Mouse (Mus musculus): ENCODE measurements at regions not wholly inside any gene's neighbourhood (a gene's known extent, or its start where the extent isn't known, plus 50 kb on each side); places are given as distances from the start of the nearest gene placed in this dataset.

GRCm38 (mm10) chr17:15208808-15209173 lies 167.5 kb upstream of the Gm3448 start:
- WGBS = 47% methylated on average over 3 of the region's 3 CpGs
- no peak for ATAC-seq (ENCODE audit: insufficient number of reproducible peaks, insufficient read depth, low FRiP score, low TSS enrichment)
- Histone ChIP-seq H3K4me2 (replicated peaks) (peak overlapping the region; percentile 54), H3K9me3 (no peaks in the 10 kb centered on the region), H3K27ac (no peak overlapping the region), H3K4me3 (peak overlapping the region; percentile 26), H3K9ac (no peak overlapping the region), H3K36me3 (no peaks in the 10 kb centered on the region), H3K27me3 (no peaks in the 10 kb centered on the region), H3K4me1 (peaks cover 16% of the 10 kb centered on the region)

DNA sequence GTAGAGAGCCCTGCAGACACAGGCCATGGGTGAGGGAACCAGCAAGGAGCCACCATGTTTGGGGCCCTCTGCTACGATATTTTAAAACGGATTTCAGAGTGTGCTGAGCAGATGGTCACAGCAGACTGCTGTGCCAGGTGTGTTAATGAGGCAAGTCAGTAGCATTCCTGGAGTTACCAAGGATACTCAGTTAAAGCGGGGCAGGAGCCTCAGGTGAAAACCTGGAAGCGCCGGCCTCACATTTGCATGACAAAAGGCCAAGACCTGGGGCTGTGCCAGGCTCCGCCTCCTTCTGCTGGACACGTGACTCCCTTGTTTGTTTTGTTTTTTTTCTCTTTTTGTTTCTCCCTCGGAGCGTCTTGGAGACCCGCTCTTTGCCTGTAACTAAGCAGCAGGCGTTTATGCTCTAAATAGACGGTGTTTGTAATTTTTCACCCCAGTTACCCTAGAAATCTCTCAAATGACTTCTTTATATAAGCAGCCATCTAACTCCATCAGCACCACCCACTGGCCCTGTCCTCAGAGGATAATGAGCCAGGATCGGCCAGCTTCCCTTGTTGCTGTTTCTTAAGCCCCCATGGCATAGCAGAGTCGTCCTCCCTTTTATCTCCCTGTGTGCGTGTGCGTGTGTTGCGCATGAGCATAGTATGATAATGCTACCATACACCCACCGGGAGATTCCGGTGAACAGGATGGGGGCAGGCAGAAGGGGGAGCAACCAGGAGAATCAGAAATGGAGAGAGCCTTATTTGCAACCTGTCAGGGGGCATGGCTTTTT lies 166.9 kb upstream of the Gm3448 start:
- H3K9me3 ChIP-seq = no peaks in the 10 kb centered on the region
- H3K27ac ChIP-seq = 0 out of 2 replicates have a peak overlapping the region, but pooled peaks have one; percentile 25
- peak overlapping the region; percentile 26 for H3K4me3 ChIP-seq
- peak overlapping the region; percentile 27 for H3K9ac ChIP-seq
- peak overlapping the region; percentile 54 for H3K4me2 ChIP-seq (replicated peaks)
- peak; percentile 75 for ATAC-seq (ENCODE audit: insufficient number of reproducible peaks, insufficient read depth, low FRiP score, low TSS enrichment)
- H3K36me3 ChIP-seq = no peaks in the 10 kb centered on the region
- H3K27me3 ChIP-seq = no peaks in the 10 kb centered on the region
- WGBS = 4% methylated on average over 19 of the region's 19 CpGs
- H3K4me1 ChIP-seq = peaks cover 16% of the 10 kb centered on the region

DNA sequence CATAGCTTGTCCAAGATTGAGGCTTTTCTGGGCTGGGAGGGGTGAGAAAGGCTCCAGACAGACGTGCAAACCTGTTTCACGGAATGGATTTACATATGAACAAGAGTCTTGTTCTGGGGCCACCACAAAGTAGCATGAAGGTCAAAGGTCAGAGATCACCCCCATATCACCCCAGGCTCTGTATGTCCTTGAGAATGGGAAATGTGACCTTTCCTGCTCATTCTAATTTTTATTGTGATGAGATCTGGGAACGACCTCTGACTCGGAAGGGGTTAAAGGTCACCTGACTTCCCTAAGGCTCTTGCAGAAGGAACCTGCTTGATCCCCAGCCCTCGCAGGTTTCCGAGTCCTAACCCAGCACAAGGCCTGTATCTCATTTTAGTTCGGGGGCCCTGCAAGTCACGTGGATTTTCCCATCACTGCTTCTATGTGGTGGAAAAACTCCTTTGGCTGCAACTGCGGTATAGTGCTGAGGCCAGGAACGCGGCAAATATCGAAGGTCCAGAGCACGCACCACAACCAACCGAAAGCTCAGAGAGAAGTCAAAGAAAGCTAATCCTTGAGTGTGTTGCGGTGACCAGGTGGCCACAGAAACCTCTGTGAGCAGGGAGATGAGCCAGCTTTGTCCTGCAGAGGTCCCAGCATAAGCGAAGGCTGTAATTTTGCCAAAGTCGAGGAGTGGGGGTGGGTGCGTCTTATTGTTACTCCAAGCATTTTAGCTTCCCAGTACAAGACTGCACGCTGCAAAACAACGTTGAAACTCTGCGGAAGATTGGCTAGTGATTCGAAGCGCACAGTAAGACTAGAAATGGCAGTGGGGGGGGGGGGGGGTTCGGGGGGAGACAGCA lies 166.1 kb upstream of the Gm3448 start:
- Histone ChIP-seq H3K4me1 (peaks cover 16% of the 10 kb centered on the region), H3K27me3 (no peaks in the 10 kb centered on the region), H3K4me3 (peak overlapping the region; percentile 26), H3K36me3 (no peaks in the 10 kb centered on the region), H3K27ac (0 out of 2 replicates have a peak overlapping the region, but pooled peaks have one; percentile 25), H3K4me2 (replicated peaks) (peak overlapping the region; percentile 54), H3K9ac (peak overlapping the region; percentile 27), H3K9me3 (no peaks in the 10 kb centered on the region)
- WGBS = 15% methylated on average over 23 of the region's 24 CpGs
- ATAC-seq (ENCODE audit: insufficient number of reproducible peaks, insufficient read depth, low FRiP score, low TSS enrichment) = 0 out of 2 replicates have a peak, but pooled peaks have one; percentile 36

DNA sequence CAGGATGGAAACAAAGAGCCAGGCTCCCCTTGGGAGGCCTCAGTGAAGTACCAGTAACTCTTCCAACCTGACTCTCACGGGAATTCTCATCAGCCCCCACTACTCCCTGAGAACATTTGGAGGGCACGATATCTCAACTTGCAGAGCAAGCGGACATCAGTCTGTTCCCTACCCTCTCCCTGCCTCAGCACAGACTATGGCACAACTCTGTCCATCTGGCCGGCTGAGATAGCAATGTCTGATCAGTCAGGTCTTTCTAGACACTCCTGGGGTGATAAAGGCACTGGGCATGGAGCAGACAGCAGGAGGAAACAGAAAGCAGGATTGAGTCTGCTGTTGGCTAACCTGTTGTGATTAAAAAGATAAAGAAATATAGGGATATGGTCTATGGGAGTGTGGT lies 164.5 kb upstream of the Gm3448 start:
- no peak overlapping the region for H3K4me3 ChIP-seq
- no peaks in the 10 kb centered on the region for H3K36me3 ChIP-seq
- no peak overlapping the region for H3K9ac ChIP-seq
- H3K4me1 ChIP-seq = peaks cover 16% of the 10 kb centered on the region
- no peaks in the 10 kb centered on the region for H3K27me3 ChIP-seq
- ATAC-seq (ENCODE audit: insufficient number of reproducible peaks, insufficient read depth, low FRiP score, low TSS enrichment) = no peak
- WGBS = 65% methylated on average over 4 of the region's 4 CpGs
- no peak overlapping the region for H3K4me2 ChIP-seq (replicated peaks)
- no peak overlapping the region for H3K27ac ChIP-seq
- no peaks in the 10 kb centered on the region for H3K9me3 ChIP-seq

DNA sequence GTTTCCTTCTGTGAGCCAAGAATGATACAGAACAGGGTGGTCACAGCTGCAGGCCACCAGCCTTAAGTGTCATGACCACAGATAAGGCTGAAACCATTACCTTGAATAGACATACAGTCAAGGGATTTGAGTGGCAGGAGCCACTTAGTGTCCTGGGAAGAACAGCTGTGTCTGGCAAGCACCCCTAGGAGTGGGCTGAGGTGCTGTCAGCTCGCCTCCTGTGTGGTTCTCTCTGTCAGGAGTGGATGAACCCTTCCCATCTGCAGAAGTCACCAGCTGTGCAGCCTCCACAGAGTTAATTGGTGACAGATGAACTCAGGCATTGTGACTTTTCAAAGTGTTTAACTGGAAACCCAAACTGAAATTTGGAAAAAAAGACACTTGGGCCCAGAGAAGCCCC lies 163.2 kb upstream of the Gm3448 start:
- Histone ChIP-seq H3K4me3 (no peak overlapping the region), H3K4me1 (peaks cover 16% of the 10 kb centered on the region), H3K27ac (peak overlapping the region; percentile 46; the same call in 1 of the 2 replicates), H3K4me2 (replicated peaks) (no peak overlapping the region), H3K27me3 (no peaks in the 10 kb centered on the region), H3K36me3 (no peaks in the 10 kb centered on the region), H3K9ac (no peak overlapping the region), H3K9me3 (no peaks in the 10 kb centered on the region)
- ATAC-seq (ENCODE audit: insufficient number of reproducible peaks, insufficient read depth, low FRiP score, low TSS enrichment) = no peak
- 43% methylated on average over 1 of the region's 1 CpGs for WGBS

DNA sequence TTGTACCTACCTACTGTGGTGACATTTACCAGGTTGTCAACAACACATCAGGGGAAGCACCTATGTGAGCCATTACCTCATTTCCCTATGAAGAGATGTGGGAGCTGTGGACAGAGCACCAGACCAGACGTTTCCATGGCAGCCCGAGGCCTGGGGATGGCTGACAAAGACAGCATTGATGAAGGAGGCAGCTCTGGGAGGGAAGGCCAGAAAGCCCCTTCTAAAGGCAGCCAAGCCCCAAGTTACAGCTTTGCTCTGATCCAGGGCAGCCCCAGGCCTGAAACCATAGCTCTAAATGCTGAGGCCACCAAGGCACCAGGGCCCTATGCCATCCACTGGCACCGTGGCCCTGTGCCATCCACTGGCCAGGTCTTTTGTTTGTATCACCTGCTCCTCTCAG lies 157.9 kb upstream of the Gm3448 start:
- H3K4me1 ChIP-seq = peaks cover 10% of the 10 kb centered on the region
- H3K9ac ChIP-seq = no peak overlapping the region
- no peak for ATAC-seq (ENCODE audit: insufficient number of reproducible peaks, insufficient read depth, low FRiP score, low TSS enrichment)
- H3K27me3 ChIP-seq = no peaks in the 10 kb centered on the region
- H3K4me2 ChIP-seq (replicated peaks) = no peak overlapping the region
- H3K36me3 ChIP-seq = no peaks in the 10 kb centered on the region
- H3K4me3 ChIP-seq = no peak overlapping the region
- no peaks in the 10 kb centered on the region for H3K9me3 ChIP-seq
- 26% methylated on average over 3 of the region's 3 CpGs for WGBS
- 0 out of 2 replicates have a peak overlapping the region, but pooled peaks have one; percentile 11 for H3K27ac ChIP-seq

GRCm38 (mm10) chr17:15197361-15197760 lies 156.0 kb upstream of the Gm3448 start:
- WGBS = 88% methylated on average over 6 of the region's 6 CpGs
- no peaks in the 10 kb centered on the region for H3K27me3 ChIP-seq

GRCm38 (mm10) chr17:15195819-15196218 lies 154.5 kb upstream of the Gm3448 start:
- no peak overlapping the region for H3K4me2 ChIP-seq (replicated peaks)
- ATAC-seq (ENCODE audit: insufficient number of reproducible peaks, insufficient read depth, low FRiP score, low TSS enrichment) = no peak
- no peak overlapping the region for H3K4me3 ChIP-seq
- H3K9ac ChIP-seq = no peak overlapping the region
- 82% methylated on average over 2 of the region's 2 CpGs for WGBS
- H3K4me1 ChIP-seq = peaks cover 21% of the 10 kb centered on the region
- H3K27me3 ChIP-seq = no peaks in the 10 kb centered on the region
- no peaks in the 10 kb centered on the region for H3K9me3 ChIP-seq
- no peak overlapping the region for H3K27ac ChIP-seq
- H3K36me3 ChIP-seq = no peaks in the 10 kb centered on the region

More at GRCm38 (mm10) chr17:15197361-15197760, 156.0 kb upstream of the Gm3448 start:
- no peak for ATAC-seq (ENCODE audit: insufficient number of reproducible peaks, insufficient read depth, low FRiP score, low TSS enrichment)
- Histone ChIP-seq H3K4me1 (peaks cover 21% of the 10 kb centered on the region), H3K27ac (no peak overlapping the region), H3K9me3 (no peaks in the 10 kb centered on the region), H3K9ac (no peak overlapping the region), H3K4me2 (replicated peaks) (no peak overlapping the region), H3K36me3 (no peaks in the 10 kb centered on the region), H3K4me3 (no peak overlapping the region)

DNA sequence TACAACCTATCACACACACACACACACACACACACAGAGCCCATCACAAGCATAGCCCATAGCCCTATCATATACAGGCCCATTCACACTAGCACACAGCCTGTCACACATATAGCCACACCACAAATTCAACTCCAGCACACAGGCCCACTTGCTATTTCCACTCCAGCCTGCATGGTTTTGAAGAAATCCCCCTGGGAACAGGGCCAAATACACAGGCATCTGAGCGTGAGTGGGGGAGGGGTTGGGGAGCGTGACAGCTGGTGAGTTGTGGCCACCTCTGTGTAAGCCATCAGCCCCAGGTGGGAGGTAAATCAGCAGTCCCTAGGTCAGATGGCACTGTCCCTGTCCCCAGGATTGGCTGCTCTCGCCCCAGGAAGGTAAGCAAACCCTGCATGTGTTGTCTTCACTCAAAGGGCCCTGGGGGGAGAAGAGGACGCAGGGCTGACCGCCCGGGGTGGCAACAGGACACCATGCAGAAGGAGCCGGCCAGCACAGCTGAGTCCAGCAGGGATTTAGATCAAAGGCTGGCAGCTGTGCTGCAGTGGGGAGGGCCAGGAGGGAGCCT lies 153.6 kb upstream of the Gm3448 start:
- no peak overlapping the region for H3K4me3 ChIP-seq
- H3K4me2 ChIP-seq (replicated peaks) = no peak overlapping the region
- H3K27me3 ChIP-seq = no peaks in the 10 kb centered on the region
- peak; percentile 73 for ATAC-seq (ENCODE audit: insufficient number of reproducible peaks, insufficient read depth, low FRiP score, low TSS enrichment)
- no peaks in the 10 kb centered on the region for H3K36me3 ChIP-seq
- no peaks in the 10 kb centered on the region for H3K9me3 ChIP-seq
- 0 out of 2 replicates have a peak overlapping the region, but pooled peaks have one; percentile 4 for H3K27ac ChIP-seq
- 10% methylated on average over 7 of the region's 7 CpGs for WGBS
- peaks cover 21% of the 10 kb centered on the region for H3K4me1 ChIP-seq
- H3K9ac ChIP-seq = no peak overlapping the region

GRCm38 (mm10) chr17:15193831-15194230 lies 152.5 kb upstream of the Gm3448 start:
- ATAC-seq (ENCODE audit: insufficient number of reproducible peaks, insufficient read depth, low FRiP score, low TSS enrichment) = no peak
- Histone ChIP-seq H3K4me1 (peaks cover 21% of the 10 kb centered on the region), H3K4me2 (replicated peaks) (no peak overlapping the region), H3K27me3 (no peaks in the 10 kb centered on the region), H3K27ac (no peak overlapping the region), H3K36me3 (no peaks in the 10 kb centered on the region), H3K9me3 (no peaks in the 10 kb centered on the region), H3K9ac (no peak overlapping the region), H3K4me3 (no peak overlapping the region)
- 50% methylated on average over 6 of the region's 6 CpGs for WGBS

- H3K4me1 ChIP-seq = peaks cover 21% of the 10 kb centered on the region
- no peaks in the 10 kb centered on the region for H3K36me3 ChIP-seq
- H3K4me2 ChIP-seq (replicated peaks) = no peak overlapping the region
- no peak overlapping the region for H3K27ac ChIP-seq
- WGBS = 18% methylated on average over 7 of the region's 7 CpGs
- no peak for ATAC-seq (ENCODE audit: insufficient number of reproducible peaks, insufficient read depth, low FRiP score, low TSS enrichment)
- H3K9ac ChIP-seq = no peak overlapping the region
- no peaks in the 10 kb centered on the region for H3K9me3 ChIP-seq
- H3K4me3 ChIP-seq = no peak overlapping the region
- H3K27me3 ChIP-seq = no peaks in the 10 kb centered on the region
Measured at GRCm38 (mm10) chr17:15192840-15193239, 151.5 kb upstream of the Gm3448 start.

Data from embryonic facial prominence, embryonic 12.5 days (tissue).